Mouse (Mus musculus): ENCODE measurements around the gene Ski. TPM values are rescaled to one million over a fixed set of nuclear protein-coding genes. Genes with fewer than 3 reads are reported as not detected.
A peak's percentile ranks its signal among the peaks of the same experiment; 100 is the strongest.

Ski gene
- polyA plus RNA-seq, 1 experiment from 2014 or later = 14.6 TPM

DNA sequence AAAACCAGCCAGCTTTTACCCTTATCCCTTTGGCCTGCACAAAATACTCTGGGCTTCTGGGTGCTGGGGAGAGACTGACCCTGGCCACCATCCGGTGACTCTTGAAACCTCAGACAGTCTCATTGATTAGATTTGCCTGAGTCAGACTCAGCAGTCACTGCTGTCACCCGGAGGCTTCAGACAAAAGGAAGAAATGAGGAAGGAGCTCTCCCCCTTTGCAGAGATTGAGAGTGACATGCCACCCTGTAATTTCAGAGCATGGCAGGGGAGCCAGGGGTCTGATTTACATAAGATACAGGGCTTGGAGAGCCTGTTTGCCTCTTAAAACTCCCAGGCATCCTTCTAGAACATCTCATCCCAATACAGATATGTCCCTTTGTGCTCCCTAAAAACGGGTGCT lies 89.2 kb downstream of the Ski start:
- Histone ChIP-seq H3K27ac (ENCODE audit: low read depth, low read length) (peak overlapping the region; percentile 83), H3K36me3 (ENCODE audit: control insufficient read depth, insufficient read depth, low read length) (no peaks in the 10 kb centered on the region), H3K9ac (ENCODE audit: low read depth, low read length) (no peak overlapping the region), H3K27me3 (ENCODE audit: control insufficient read depth, insufficient read depth, low read length) (no peaks in the 10 kb centered on the region), H3K4me1 (ENCODE audit: control insufficient read depth, insufficient read depth, low read length) (peaks cover 62% of the 10 kb centered on the region), H3K4me3 (ENCODE audit: low read depth, low read length) (no peak overlapping the region), H3K4me2 (no peak overlapping the region), H3K9me3 (replicated peaks; ENCODE audit: control insufficient read depth, low read length) (no peaks in the 10 kb centered on the region)
- ATAC-seq (replicated peaks; ENCODE audit: insufficient number of reproducible peaks, low FRiP score, low TSS enrichment) = no peak
- WGBS (ENCODE audit: insufficient replicate concordance) = 19% methylated on average over 3 of the region's 3 CpGs

DNA sequence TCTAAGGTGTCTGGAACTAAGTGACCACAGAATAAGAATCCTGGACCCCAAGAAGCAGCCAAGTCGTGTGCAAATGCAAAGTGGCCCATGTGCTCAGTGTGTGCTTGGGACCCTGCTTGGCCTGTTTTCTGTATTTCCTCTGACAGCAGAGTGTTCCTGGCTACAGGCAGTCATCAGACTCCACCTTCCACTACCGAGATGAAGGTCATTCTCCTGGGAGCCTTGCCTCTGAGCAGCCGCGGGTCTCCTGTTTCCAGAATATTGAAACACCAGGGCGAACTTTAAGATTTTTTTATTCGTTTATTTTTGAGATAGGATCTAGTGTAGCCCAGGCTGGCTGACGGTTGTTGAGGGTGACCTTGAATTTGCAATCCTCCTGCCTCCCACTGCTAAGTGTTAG lies 91.8 kb downstream of the Ski start:
- peak overlapping the region; percentile 39; the same call in 1 of the 2 replicates for H3K9ac ChIP-seq (ENCODE audit: low read depth, low read length)
- no peaks in the 10 kb centered on the region for H3K36me3 ChIP-seq (ENCODE audit: control insufficient read depth, insufficient read depth, low read length)
- no peak overlapping the region for H3K4me3 ChIP-seq (ENCODE audit: low read depth, low read length)
- 50% methylated on average over 7 of the region's 7 CpGs for WGBS (ENCODE audit: insufficient replicate concordance)
- no peaks in the 10 kb centered on the region for H3K9me3 ChIP-seq (replicated peaks; ENCODE audit: control insufficient read depth, low read length)
- H3K27ac ChIP-seq (ENCODE audit: low read depth, low read length) = peak overlapping the region; percentile 73
- ATAC-seq (replicated peaks; ENCODE audit: insufficient number of reproducible peaks, low FRiP score, low TSS enrichment) = no peak
- peaks cover 68% of the 10 kb centered on the region for H3K4me1 ChIP-seq (ENCODE audit: control insufficient read depth, insufficient read depth, low read length)
- no peaks in the 10 kb centered on the region for H3K27me3 ChIP-seq (ENCODE audit: control insufficient read depth, insufficient read depth, low read length)
- H3K4me2 ChIP-seq = no peak overlapping the region

GRCm38 (mm10) chr4:155129996-155130395 lies 92.4 kb downstream of the Ski start:
- no peak overlapping the region for H3K4me2 ChIP-seq
- no peak overlapping the region for H3K4me3 ChIP-seq (ENCODE audit: low read depth, low read length)
- no peaks in the 10 kb centered on the region for H3K27me3 ChIP-seq (ENCODE audit: control insufficient read depth, insufficient read depth, low read length)
- WGBS (ENCODE audit: insufficient replicate concordance) = 62% methylated on average over 14 of the region's 14 CpGs
- H3K9me3 ChIP-seq (replicated peaks; ENCODE audit: control insufficient read depth, low read length) = no peaks in the 10 kb centered on the region
- H3K36me3 ChIP-seq (ENCODE audit: control insufficient read depth, insufficient read depth, low read length) = no peaks in the 10 kb centered on the region
- H3K9ac ChIP-seq (ENCODE audit: low read depth, low read length) = peak overlapping the region; percentile 39; the same call in 1 of the 2 replicates
- no peak for ATAC-seq (replicated peaks; ENCODE audit: insufficient number of reproducible peaks, low FRiP score, low TSS enrichment)
- H3K4me1 ChIP-seq (ENCODE audit: control insufficient read depth, insufficient read depth, low read length) = peaks cover 68% of the 10 kb centered on the region
- peak overlapping the region; percentile 73 for H3K27ac ChIP-seq (ENCODE audit: low read depth, low read length)

DNA sequence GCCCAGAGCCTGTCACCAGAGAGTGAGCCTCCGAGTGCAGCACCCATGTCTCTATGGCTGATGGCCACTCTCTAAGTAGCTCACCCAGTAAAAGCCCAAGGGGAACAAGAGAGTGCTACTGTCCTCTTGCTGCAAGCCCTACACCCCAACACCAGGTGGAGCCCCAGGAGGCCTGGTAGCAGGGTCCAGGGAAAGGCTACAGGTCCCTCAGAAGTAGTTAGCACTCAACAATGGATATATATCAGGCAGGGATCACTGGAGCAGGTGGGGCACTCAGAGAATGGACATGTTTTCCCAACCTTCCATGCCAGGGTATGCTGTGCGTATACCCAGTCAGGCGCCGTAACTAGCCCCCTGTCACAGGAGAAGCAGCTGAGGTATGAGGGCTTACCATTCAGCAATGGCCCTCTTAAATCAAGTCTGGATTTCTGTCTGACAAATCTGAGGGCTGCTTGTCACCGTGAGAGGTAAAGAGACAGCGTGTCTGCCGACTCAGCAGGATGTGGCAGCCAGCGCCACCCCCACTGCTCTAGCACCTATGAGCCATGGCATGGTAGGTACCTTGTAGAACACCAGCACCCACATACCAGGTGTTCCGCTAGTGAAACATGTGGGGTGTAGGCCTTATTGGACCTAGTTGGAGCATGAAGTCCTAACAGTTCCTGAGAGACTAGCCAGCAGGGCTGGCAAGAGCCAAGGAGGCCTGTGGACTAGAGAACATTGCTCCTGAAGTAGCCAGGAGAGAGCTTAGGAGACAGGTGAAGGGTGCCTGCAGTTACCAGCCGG lies 93.1 kb downstream of the Ski start:
- no peak for ATAC-seq (replicated peaks; ENCODE audit: insufficient number of reproducible peaks, low FRiP score, low TSS enrichment)
- 84% methylated on average over 10 of the region's 10 CpGs for WGBS (ENCODE audit: insufficient replicate concordance)

DNA sequence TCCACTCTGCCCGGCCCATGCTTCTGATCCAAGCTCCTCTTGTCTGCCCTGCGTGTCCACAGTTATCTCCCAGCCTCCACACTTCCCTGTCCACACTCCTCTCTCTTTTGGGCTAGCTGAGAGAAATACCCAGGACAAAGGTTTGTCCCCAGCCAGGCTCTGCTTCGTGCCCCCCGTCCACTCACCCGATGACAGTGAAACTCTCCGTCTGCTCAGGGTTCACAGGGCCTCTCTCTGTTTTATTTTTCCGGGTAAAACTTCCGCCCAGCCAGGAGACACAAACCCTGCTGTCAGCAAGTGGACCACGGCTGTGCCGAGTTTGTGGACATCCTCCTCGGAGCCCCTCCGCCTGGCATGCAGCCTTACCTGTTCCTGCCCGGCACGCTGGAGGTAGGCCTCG lies 94.0 kb downstream of the Ski start:
- ATAC-seq (replicated peaks; ENCODE audit: insufficient number of reproducible peaks, low FRiP score, low TSS enrichment) = no peak
- WGBS (ENCODE audit: insufficient replicate concordance) = 78% methylated on average over 15 of the region's 15 CpGs
- Histone ChIP-seq H3K4me2 (no peak overlapping the region), H3K27me3 (ENCODE audit: control insufficient read depth, insufficient read depth, low read length) (no peaks in the 10 kb centered on the region), H3K36me3 (ENCODE audit: control insufficient read depth, insufficient read depth, low read length) (no peaks in the 10 kb centered on the region), H3K9ac (ENCODE audit: low read depth, low read length) (no peak overlapping the region), H3K27ac (ENCODE audit: low read depth, low read length) (no peak overlapping the region), H3K4me3 (ENCODE audit: low read depth, low read length) (no peak overlapping the region), H3K4me1 (ENCODE audit: control insufficient read depth, insufficient read depth, low read length) (peaks cover 64% of the 10 kb centered on the region), H3K9me3 (replicated peaks; ENCODE audit: control insufficient read depth, low read length) (no peaks in the 10 kb centered on the region)

More for the DNA sequence above, 93.1 kb downstream of the Ski start:
- H3K4me3 ChIP-seq (ENCODE audit: low read depth, low read length) = no peak overlapping the region
- H3K27me3 ChIP-seq (ENCODE audit: control insufficient read depth, insufficient read depth, low read length) = no peaks in the 10 kb centered on the region
- H3K4me1 ChIP-seq (ENCODE audit: control insufficient read depth, insufficient read depth, low read length) = peaks cover 68% of the 10 kb centered on the region
- H3K9me3 ChIP-seq (replicated peaks; ENCODE audit: control insufficient read depth, low read length) = no peaks in the 10 kb centered on the region
- peak overlapping the region; percentile 73; the same call in 1 of the 2 replicates for H3K27ac ChIP-seq (ENCODE audit: low read depth, low read length)
- no peak overlapping the region for H3K4me2 ChIP-seq
- H3K9ac ChIP-seq (ENCODE audit: low read depth, low read length) = peak overlapping the region; percentile 23; the same call in 1 of the 2 replicates
- no peaks in the 10 kb centered on the region for H3K36me3 ChIP-seq (ENCODE audit: control insufficient read depth, insufficient read depth, low read length)

DNA sequence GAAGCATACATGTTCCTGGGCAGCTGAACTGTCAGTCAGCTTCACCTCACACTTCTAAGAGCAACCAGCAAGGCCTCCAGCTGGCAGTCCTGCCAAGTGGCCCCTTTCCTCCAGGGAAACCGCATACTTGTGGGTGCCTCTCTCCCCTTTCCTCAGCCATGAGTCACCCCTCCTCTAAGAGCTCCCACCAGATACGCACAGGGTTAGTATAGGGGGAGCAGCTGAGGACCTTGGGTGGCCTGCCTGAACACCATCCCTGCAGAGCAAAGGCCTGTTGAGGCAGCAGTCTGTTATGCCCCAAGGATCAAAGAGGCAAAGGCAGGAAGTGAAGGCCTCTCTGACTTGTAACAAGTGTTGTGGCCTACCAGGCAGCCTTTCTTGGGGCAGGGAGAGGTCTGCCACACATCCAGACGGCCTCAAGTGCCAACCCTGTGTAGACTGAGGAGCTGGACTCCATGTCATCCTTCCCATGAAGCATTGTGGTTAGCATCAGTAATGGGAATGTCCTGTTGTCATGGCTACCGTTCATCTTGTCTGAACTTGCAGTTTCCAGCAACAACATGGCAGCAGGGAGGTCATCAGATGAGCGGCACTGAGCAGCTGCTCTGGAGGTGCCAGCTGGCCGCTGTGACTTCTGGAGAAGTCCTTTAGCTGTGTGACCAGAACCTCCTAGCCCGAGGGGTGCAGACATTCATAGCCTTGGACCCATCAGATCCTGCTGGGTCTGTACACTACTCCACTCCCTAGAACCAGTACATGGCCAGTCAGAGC lies 95.6 kb downstream of the Ski start:
- Histone ChIP-seq H3K4me1 (ENCODE audit: control insufficient read depth, insufficient read depth, low read length) (peaks cover 70% of the 10 kb centered on the region), H3K36me3 (ENCODE audit: control insufficient read depth, insufficient read depth, low read length) (no peaks in the 10 kb centered on the region), H3K9me3 (replicated peaks; ENCODE audit: control insufficient read depth, low read length) (no peaks in the 10 kb centered on the region), H3K4me2 (no peak overlapping the region), H3K9ac (ENCODE audit: low read depth, low read length) (no peak overlapping the region; the same call in 1 of the 2 replicates), H3K27ac (ENCODE audit: low read depth, low read length) (peak overlapping the region; percentile 3; the same call in 1 of the 2 replicates), H3K4me3 (ENCODE audit: low read depth, low read length) (no peak overlapping the region), H3K27me3 (ENCODE audit: control insufficient read depth, insufficient read depth, low read length) (no peaks in the 10 kb centered on the region)
- WGBS (ENCODE audit: insufficient replicate concordance) = 67% methylated on average over 7 of the region's 7 CpGs
- no peak for ATAC-seq (replicated peaks; ENCODE audit: insufficient number of reproducible peaks, low FRiP score, low TSS enrichment)

- WGBS (ENCODE audit: insufficient replicate concordance) = 80% methylated on average over 5 of the region's 5 CpGs
- Histone ChIP-seq H3K9me3 (replicated peaks; ENCODE audit: control insufficient read depth, low read length) (no peaks in the 10 kb centered on the region), H3K9ac (ENCODE audit: low read depth, low read length) (no peak overlapping the region; the same call in 1 of the 2 replicates), H3K27ac (ENCODE audit: low read depth, low read length) (peak overlapping the region; percentile 3; the same call in 1 of the 2 replicates), H3K36me3 (ENCODE audit: control insufficient read depth, insufficient read depth, low read length) (no peaks in the 10 kb centered on the region), H3K4me1 (ENCODE audit: control insufficient read depth, insufficient read depth, low read length) (peaks cover 65% of the 10 kb centered on the region), H3K27me3 (ENCODE audit: control insufficient read depth, insufficient read depth, low read length) (no peaks in the 10 kb centered on the region), H3K4me2 (no peak overlapping the region), H3K4me3 (ENCODE audit: low read depth, low read length) (no peak overlapping the region)
- ATAC-seq (replicated peaks; ENCODE audit: insufficient number of reproducible peaks, low FRiP score, low TSS enrichment) = no peak
These were observed 96.2 kb downstream of the Ski start for GRCm38 (mm10) chr4:155126194-155126593.

GRCm38 (mm10) chr4:155125310-155125709 lies 97.1 kb downstream of the Ski start:
- H3K27ac ChIP-seq (ENCODE audit: low read depth, low read length) = no peak overlapping the region
- ATAC-seq (replicated peaks; ENCODE audit: insufficient number of reproducible peaks, low FRiP score, low TSS enrichment) = no peak
- H3K4me3 ChIP-seq (ENCODE audit: low read depth, low read length) = no peak overlapping the region
- no peaks in the 10 kb centered on the region for H3K36me3 ChIP-seq (ENCODE audit: control insufficient read depth, insufficient read depth, low read length)
- no peak overlapping the region for H3K4me2 ChIP-seq
- 21% methylated on average over 7 of the region's 7 CpGs for WGBS (ENCODE audit: insufficient replicate concordance)
- H3K4me1 ChIP-seq (ENCODE audit: control insufficient read depth, insufficient read depth, low read length) = peaks cover 65% of the 10 kb centered on the region
- no peaks in the 10 kb centered on the region for H3K9me3 ChIP-seq (replicated peaks; ENCODE audit: control insufficient read depth, low read length)
- H3K9ac ChIP-seq (ENCODE audit: low read depth, low read length) = no peak overlapping the region
- no peaks in the 10 kb centered on the region for H3K27me3 ChIP-seq (ENCODE audit: control insufficient read depth, insufficient read depth, low read length)
